Mouse (Mus musculus): ENCODE measurements at regions not wholly inside any gene's neighbourhood (a gene's known extent, or its start where the extent isn't known, plus 50 kb on each side); places are given as distances from the start of the nearest gene placed in this dataset.

DNA sequence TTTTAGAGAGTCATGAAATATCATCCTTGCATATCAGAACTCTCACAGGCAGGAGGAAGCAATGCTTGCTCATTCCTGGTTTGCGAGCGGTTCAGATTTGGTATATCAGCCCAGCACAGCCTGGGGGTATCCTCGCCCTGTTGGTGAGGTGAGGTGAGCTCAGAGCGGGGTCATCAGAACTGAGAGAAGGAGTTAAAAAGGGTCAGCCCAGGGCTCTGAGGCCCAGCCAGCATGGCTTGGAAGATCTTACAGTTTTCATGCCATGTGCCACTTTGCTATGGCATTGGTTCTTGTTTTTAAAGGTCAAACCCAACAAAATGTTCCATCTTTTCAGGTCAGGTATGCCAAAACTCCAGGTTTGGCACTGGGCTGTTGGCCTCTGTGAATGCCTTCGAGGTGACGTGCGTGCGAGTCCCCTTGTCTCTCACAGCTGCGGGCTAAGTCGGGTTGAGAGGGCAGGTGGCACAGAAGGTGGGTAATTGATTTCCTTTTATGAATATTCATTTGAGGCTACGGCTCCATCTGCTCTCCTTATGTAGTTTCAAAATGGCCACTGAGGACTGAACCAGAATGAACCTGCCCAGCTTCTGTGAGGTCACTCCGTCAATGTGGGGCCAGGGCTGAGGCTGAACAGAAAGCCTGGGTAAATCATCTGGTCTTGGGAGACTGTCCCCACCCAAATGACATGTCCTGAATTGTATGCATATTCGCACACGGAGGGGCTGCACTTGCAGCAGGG lies 86.3 kb downstream of the Hhipl2 start:
- no peak for DNase-seq (ENCODE audit: low spot score)

DNA sequence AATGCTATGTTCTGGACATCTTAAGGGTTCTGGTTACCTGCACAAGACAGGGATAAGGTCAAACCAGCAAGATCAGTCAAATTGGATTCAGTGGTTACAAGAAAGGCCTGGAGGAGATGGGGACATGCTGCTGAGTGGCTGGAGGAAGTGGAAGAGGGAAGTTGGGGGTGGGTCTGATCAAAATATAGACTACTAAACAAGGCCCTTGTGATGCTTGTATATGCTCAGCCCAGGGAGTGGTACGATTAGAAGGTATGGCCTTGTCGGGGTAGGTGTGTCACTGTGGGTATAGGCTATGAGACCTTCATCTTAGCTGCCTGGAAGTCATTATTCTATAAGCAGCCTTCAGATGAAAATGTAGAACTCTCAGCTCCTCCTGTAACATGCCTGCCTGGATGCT lies 89.9 kb downstream of the Hhipl2 start:
- no peak for DNase-seq (ENCODE audit: low spot score)

DNA sequence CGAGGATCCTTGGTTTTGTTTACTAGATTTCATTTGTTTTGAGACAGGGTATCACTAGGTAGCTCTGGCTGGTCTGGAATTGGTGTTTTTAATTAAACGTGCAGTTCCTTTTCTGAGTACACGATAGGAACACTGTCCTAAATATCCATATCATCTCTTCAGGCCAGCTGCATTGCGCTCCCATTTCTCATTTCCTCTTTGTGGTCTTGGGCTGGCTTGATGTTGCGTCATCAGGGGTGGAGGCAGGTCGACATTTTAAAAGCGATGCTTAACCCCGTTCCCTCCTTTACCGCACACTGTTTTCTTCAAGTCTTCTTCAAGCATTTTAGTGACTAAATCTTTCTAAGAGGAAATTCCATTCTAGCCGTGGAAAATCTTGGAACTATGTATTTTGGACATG lies 92.7 kb downstream of the Hhipl2 start:
- DNase-seq (ENCODE audit: low spot score) = no peak

DNA sequence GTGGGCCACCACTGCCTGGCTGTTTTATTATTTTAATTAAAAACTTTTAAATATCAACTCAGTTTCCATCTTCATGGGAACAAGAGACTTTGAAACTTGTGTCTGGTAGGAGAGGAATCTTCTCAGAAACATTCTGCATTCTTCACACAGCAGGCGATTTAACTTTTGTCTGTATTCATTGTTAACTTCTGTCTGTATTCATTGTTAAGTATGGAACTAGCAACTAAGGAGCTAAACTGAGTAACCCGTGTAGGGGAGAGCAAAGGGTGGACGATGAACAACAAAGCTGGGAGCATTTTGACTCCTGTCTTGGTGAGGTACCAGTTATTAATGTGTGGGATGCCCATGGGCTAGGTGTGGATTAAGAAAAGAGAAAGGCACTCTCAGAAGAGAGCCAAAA lies 95.9 kb downstream of the Hhipl2 start:
- no peak for DNase-seq (ENCODE audit: low spot score)

DNA sequence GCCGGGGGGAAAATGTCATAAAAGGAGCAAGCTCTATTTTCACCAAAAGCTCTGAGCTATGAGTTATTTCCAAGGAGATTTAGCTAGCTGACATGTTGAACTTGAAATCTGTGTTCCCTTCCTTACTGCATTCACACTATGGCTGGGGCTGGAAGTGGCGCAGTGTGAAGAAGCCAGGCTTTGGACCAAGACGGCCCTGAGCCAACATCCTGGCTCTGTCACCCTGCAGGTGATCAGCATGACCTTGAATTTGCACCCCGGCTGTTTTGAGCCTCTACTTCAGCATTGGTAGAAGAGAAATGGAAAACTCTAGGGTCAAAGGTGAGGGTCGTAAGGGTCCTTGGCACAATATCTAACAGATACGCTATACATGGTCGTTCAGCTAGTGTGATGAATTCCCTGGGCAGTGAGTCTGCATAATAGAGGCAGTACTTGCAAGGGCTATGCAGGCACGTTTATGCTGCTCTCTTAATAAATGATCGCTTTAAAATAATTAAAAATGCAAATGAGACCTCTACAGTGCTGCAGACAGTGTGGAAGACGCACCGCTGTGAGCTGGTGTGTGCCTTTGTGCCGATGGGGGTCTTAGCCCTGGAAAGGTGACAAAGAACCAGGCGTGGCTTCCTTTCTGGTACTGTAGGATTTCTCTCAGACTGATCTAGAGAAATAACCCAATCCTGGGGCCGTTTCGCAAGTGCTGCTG lies 96.4 kb downstream of the Hhipl2 start:
- no peak for DNase-seq (ENCODE audit: low spot score)

DNA sequence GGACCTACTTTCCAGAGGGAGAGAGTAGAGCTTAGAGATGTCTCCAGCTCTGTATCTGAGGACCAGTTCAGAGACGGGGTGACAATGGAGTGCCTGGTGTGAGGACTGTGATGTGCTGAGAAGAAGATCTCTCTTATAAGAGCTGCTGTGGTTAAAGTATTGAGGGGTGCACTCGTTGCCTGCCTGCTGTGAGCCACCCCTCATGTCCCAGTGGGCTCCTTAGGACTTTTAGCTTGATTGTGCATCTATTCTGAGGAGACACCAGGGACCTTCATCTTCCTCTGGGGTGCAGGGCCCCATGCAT lies 96.9 kb downstream of the Hhipl2 start:
- no peak for DNase-seq (ENCODE audit: low spot score)

DNA sequence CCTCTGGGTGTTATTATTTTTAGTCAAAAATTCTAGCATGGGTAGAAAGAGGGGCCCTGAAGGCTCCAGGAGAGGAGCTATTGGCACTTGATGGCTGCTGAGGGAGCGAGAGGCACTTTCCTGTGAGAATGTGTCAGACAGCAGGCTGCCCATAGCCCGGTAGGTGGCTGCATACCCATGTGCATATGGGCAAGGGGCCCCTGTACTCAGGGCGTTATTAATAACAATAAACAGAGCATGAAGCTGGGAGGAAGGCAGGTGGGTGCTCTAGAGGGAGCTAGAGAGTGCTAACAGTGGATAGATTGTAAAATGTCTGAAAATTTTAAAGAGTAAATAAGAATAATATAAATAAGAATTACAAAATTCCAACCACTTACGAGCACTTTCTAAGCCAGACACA lies 98.2 kb downstream of the Hhipl2 start:
- peak; percentile 12 for DNase-seq (ENCODE audit: low spot score)

DNA sequence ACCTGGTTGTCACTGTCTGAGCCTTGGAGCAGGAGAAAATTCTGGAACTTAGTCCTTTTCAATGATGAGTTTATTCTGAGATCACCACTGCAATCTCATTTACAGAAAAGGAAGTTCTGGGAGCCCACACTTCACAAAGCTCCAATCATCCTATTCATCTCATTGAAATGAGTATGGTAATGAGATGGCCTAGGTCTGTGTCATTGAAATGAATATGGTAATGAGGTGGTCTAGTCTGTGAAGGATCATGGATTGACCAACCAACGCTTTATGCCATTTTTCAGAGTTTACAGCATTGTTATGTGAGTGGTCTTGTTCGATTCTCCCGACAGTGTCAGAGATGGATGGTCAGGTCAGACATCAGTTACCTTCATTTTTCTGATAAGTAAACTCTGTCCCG lies 99.2 kb downstream of the Hhipl2 start:
- no peak for DNase-seq (ENCODE audit: low spot score)

DNA sequence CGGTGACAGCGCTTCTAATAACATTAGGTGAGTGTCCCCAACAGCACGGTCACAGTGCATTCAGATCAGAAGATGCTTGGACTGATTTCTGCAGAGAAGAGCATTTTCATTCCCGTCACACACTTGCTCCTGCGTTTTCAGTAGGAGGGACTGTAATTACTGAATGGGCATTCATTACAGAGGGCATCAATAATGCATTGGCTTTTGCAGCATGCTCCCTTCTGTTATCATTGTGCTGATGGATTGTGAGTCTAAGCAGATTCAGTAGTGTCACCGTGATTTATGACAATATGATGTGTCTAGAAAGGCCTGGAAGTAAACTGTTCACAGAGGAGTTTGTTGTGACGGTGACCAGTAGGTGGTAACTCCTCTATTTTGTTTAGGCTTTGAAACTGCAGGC lies 103.6 kb downstream of the Hhipl2 start:
- no peak for DNase-seq (ENCODE audit: low spot score)

DNA sequence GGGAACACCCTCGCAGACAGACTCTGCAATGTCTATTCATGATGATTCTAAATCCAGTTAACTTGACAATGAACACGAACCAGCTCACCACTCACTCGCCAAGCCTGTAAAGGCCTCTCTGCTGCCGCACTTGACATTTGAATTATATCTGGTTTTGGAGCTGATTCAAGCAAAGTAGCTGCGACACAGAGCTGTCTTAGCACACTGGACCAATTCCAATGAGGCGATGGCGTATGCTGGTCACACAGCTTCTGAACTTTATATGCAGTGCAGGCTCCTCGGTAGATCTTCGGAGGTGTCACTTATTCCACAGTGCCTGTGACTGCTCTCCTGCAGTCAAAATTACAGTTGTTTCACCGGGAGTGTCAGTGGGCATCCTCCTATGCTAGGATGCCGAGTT lies 115.4 kb downstream of the Hhipl2 start:
- DNase-seq (ENCODE audit: low spot score) = peak; percentile 22

DNA sequence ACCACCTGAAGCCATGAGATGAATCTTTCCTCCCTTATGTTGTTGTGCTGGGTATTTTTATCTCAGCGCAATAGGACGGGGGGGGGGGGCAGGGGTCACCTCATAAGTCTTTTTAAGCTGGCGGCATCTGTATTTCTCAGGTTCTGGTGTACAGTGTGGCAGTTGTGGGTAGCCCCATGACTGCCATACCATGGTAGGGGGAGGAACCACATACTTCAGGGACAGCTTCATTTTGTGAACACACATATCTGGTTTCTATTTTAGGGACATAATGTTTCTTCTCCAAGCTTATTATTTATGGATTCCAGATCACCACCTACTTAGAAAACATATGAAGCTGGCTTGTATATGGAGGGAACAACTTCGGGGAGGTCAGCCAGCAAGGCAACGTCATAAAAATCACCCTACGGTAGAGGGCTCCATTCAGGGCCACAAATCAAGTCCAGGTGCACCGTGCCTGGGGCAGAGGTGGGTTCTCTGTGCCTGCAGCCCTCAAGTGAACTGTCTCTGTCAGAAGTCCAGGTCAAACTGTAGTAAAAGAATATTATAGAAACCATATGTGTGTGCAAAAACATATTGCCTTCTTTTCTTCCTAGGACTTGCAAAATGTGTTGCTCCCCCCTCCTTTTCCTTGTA lies 130.9 kb downstream of the Hhipl2 start:
- no peak for DNase-seq (ENCODE audit: low spot score)

DNA sequence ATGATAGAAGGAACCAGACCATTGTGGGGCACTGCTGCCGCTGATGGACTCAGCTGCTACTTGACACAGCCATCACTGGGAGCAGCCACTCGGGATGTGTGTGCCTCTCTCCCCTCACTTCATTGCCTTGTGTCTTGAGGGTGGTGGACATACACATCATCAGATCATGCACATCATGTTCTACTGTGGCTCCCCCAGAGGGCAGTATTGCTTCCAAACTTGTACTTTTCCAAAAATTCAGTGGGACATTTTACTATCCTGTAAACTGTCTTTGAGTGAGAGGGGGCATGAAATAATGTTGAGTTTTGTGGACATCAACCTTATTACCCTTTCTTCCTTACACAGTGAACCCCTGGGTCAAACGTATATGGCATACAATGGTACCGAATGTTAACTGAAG lies 134.6 kb downstream of the Hhipl2 start:
- DNase-seq (ENCODE audit: low spot score) = no peak

DNA sequence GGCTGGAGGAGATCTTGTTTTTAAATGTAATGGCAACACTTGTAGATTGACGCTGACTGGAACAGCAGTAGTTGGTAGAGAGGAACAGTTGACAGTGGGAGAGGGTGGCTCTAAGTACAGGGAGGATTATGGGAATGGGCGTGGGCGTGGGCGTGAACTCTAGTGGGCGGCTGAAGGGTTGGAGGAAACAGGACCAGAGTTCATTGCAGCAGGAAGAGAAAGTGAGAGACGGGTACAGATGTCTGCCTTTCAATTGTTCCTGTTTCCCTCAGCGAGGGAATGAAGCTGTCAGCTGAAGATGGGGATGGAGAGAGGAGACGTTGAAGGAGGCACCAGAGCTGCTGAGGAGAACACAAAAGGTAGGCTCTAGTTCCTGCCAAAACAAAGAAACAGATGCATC lies 135.2 kb downstream of the Hhipl2 start:
- no peak for DNase-seq (ENCODE audit: low spot score)

DNA sequence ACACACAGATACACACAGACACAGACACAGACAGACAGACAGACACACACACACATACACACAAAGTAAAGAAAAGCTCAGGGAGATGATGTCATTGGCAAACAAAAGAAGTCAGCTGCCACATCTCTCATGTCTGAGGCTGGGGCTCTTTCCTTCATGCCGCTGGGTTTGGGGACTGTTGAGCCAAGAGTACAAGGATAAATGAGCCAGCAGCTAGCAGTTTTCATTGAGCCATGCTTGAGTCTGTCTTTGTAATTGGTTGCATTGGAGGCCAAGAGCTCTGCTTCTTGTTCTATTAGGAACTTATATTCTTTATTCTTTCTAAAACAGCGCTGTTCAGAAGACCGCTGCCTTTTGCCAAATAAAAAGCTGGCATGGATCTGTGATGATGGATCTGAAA lies 144.8 kb downstream of the Hhipl2 start:
- DNase-seq (ENCODE audit: low spot score) = no peak

DNA sequence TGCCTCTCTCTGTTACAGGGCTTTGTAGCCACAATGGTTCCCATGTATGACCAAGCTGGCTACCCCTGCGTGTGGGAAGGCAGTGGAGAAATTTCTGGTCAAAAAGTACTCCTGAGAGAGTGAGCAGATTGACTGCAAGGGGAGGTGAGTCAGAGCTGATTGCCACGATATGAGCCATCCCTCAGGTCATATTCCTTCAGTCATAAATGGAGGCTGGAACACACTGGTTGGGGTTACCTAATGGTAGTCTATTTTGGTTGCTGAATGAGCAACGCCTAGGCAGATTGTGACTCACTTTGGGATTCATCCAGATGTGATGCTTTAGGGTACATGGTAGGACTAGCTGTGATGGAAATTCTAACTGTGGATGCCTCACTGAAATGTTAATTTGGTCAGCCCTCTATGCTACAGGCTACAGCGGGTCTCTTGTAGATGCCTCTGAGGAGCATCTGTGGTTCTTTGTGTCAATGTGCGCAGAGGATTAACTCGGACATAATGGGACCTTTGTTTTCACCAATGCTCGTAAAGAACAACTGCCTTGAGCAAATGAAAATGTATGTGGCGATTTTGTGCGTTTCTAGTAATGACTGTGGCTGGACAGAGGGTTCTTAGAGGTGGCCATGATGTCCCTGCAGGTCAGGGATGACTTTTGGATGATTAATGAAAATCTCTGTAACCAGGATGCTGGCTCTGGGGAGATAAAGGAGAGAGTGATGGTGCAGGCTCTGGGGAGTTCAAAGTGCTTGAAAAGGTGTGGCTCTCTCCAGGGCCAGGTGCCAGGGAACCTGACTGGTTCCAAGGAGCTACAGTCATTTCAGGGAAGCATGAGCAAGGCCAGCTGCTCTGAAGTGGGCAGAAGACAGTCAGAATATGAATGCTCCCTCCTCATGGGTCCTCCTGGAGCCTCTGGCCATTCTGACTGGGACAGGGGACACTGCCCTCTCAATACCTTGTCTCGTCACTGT lies 155.9 kb downstream of the Hhipl2 start:
- DNase-seq (ENCODE audit: low spot score) = peak; percentile 19

DNA sequence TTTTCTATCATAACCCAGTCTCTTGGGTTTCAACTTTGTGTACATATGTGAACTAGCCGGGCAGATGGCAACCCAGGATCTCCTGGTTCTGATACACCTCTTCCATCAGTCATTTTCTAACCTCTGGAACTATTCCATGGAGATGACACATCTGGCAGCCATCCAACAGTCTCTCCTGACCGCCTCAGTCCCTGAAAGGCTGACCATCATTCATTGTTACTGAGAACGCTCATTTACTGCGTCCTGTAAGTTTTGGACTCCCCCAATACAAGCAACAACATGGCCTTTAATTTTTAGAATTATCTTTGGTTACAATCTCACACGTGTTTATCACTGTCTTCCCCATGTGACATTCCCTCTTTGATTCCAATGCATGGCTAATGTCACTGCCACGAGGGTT lies 166.8 kb downstream of the Hhipl2 start:
- no peak for DNase-seq (ENCODE audit: low spot score)

DNA sequence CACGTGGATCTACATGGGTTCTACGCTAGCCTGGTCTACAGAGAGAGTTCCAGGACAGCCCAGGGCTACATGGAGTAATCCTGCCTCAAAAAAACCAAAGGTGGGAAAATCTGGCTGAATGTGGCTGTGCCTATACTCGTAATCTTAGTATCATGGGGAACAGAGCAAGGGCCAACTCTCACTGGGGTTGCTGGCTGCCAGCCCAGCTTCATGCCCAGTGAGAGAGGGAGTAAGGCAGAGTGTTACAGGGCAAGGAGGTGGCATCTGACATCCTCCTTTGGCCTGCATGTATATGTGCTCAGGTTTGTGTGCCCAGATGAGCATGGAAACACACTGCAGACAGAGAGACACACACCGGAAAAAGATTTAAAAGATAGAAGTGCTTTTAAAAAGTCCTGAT lies 168.4 kb downstream of the Hhipl2 start:
- DNase-seq (ENCODE audit: low spot score) = peak; percentile 61

DNA sequence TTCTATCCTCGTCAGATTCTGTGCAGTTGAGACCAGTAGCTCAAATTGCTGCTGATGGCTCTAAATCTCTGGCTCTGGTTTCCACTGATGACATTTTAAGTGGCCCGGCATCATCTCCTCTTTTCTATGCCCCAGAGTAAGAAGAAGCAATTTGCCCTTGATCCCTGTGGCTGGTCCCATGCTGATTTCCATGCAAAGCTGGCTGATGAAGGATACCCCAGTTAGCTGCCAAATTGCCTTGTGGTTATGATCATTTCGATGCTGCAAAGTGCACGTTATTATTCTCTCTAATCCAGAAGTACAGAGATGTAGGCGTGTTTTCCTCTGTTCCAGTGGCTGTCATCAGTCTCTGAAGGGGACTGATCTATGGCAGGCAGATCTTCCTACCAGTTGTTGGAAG lies 177.3 kb downstream of the Hhipl2 start:
- no peak for DNase-seq (ENCODE audit: low spot score)

DNA sequence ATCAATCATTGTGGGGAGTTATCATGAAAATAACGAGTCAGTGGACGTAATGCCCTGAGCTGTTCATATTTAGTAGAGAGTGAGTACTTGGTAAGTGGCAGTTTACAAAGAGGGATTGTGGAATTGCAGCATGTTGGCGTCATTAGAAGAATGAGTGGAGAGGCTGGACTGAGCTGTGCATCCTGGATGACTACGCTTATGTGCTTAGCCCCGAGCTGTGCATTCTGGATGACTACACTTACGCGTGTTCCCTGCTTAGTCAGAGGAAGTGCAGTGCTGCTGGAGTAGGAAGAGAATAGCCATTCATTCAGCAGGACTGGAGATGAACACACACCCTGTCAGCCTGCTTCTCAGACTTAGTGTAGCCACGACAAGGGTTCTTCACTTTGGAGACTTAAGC lies 182.5 kb downstream of the Hhipl2 start:
- no peak for DNase-seq (ENCODE audit: low spot score)

DNA sequence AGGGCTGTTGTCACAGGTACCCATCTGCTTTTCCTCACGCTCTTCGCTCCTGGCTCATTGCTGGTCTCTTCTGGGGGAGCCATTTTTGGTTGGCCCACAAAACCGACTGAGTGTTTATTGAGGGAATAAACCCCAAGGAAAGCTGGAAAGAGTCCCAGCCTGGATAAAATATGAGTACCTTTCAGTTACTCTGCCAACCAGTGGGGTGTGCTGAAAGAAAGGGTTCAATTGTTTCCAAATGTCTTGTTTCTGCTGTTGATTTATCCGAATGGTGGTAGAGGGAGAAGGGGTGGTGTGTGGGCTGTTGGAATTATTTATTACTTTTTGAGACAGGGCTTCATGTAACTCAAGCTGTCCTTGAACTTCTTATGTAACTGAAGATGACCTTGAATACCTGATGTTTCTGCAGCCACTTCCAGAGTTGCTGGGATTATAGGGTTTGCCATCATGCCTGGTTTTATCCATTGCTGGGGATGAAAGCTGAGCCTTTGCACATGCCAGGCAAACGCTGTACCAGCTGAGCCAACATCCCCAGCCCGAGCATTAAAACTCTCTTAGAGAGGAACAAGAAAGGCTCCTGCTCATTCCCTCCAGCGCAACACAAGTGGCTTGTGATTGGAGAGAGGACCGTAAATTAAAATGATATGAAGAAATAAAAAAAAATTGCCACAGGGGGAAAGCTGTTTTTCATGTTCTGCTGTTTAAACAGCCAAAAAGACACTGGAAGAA lies 194.1 kb downstream of the Hhipl2 start:
- no peak for DNase-seq (ENCODE audit: low spot score)

DNA sequence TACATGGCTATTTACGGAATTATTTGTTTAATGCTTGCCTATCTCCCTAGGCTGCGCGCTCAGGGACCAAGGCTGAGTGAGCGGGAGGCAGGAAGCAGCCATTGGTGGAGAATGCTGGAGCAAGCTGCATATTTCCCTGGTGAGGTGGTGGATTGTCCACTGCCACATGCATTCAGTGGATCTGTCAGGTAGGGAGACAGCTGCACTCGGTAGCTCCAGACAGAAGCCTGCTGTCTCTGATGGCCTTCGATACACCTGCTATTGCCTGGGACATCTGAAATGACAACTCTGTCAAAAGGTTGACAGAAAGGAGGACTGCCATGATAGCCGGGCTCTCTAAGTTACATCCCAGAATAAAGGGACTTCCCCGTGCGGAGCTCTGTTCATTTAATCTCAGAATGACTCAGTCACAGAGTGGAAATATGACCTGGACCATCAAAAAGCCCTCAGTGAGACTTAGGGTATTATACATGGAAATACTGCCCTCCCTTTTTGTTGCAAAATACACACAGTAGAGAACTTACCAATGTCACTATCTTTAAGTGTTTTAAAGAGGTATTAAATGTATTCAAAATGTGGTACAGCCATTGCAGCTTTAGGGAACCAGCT lies 201.5 kb downstream of the Hhipl2 start:
- no peak for DNase-seq (ENCODE audit: low spot score)
